Mouse (Mus musculus) kidney, embryonic 14.5 days (tissue): ENCODE measurements around the gene Anks1b. TPM values are rescaled to one million over a fixed set of nuclear protein-coding genes. Genes with fewer than 3 reads are reported as not detected.

Source experiments
- ATAC-seq: fragments of 200-750 bp; cut with Nextera tagmentation; 2 replicates; pipeline ENCODE4 v1.8.0; 2017; ENCODE audit warnings: moderate number of reproducible peaks, mild to moderate bottlenecking, moderate TSS enrichment, moderate library complexity; ENCODE audit not compliant: low FRiP score, low TSS enrichment
- H3K27ac ChIP-seq: fragments of 300-500 bp; sonication (generic); 2 replicates; pipeline ENCODE4 v1.5.1; 2014; ENCODE audit warnings: low read depth, mild to moderate bottlenecking, low read length, moderate library complexity, mixed read lengths
- H3K27me3 ChIP-seq: fragments of 300-500 bp; sonication (generic); 2 replicates; pipeline ENCODE4 v1.6.1; 2014; ENCODE audit warnings: mild to moderate bottlenecking, low read length; ENCODE audit not compliant: control insufficient read depth, insufficient read depth
- H3K36me3 ChIP-seq: fragments of 300-500 bp; sonication (generic); 2 replicates; pipeline ENCODE4 v1.6.1; 2014; ENCODE audit warnings: low read length, mixed read lengths; ENCODE audit not compliant: control insufficient read depth, insufficient read depth
- H3K4me1 ChIP-seq: fragments of 300-500 bp; sonication (generic); 2 replicates; pipeline ENCODE4 v1.6.1; 2014; ENCODE audit warnings: low read length, mixed read lengths; ENCODE audit not compliant: control insufficient read depth, insufficient read depth
- H3K4me2 ChIP-seq: fragments of 300-500 bp; sonication (generic); replicated peaks from 2 replicates; pipeline ENCODE4 v1.6.1; 2014; ENCODE audit warnings: low read depth, mild to moderate bottlenecking, low read length
- H3K4me3 ChIP-seq: fragments of 300-500 bp; sonication (generic); 2 replicates; pipeline ENCODE4 v1.5.1; 2014; ENCODE audit warnings: mild to moderate bottlenecking, low read length
- H3K9ac ChIP-seq: fragments of 300-500 bp; sonication (generic); 2 replicates; pipeline ENCODE4 v1.6.1; 2014; ENCODE audit warnings: low read depth, mild to moderate bottlenecking, low read length, moderate library complexity
- H3K9me3 ChIP-seq: fragments of 300-500 bp; sonication (generic); 2 replicates; pipeline ENCODE4 v1.6.1; 2016; ENCODE audit warnings: low read length; ENCODE audit not compliant: control insufficient read depth
- WGBS: fragments of 180-500 bp; shearing (Covaris S2); extraction: QIAGEN DNeasy Blood & Tissue Kit; methylation state at CpG from one replicate; pipeline ENCODE4 v1.1.7; 2014; 5-methylcytosine and 5-hydroxymethylcytosine counted together
- polyA plus RNA-seq: library from polyadenylated mRNA; unstranded; fragments of >200 nt; fragmentation: Nextera tagmentation; extraction: Ambion mirVana; gene quantifications from 2 replicates; pipeline ENCODE4 v1.2.1, GENCODE M21; 2014

Anks1b gene
- polyA plus RNA-seq, 1 experiment from 2014 or later: 4.4 TPM

DNA sequence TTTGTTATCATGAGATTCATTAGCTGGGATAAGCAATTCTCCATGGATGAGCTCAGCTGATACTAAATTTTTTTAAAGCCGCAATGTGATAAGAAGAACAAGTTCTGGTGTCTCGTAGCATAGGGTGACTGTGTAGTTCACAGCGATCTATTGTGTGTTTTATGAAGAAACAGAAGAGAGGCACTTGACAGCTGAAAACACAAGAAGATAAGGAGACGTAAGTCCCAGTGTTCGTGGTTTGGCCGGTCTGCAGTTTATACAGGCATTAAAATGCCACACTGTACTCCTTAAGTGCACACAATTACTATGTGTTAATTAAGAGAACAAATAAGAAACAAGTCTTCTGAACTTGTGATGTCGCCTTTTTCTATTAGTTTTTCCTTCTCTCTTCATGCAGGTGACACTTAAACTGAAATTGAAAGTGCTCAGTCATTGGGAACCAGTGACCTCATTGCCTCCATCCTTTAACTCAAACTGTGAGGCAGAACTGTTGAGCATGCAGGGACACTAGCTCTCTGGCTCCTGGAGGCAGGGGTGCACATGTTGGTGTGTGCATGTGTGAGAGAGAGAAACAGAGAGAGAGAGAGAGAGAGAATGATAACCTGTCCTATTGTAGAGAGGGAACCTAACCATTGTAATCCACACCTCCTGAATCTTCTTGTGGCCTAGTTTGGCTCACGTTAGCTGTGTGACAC lies 935.5 kb downstream of the Anks1b start:
- Histone ChIP-seq H3K27me3 (no peaks in the 10 kb centered on the region), H3K9ac (no peak overlapping the region), H3K27ac (no peak overlapping the region), H3K9me3 (no peaks in the 10 kb centered on the region), H3K4me2 (no peak overlapping the region), H3K4me3 (no peak overlapping the region), H3K4me1 (no peaks in the 10 kb centered on the region), H3K36me3 (no peaks in the 10 kb centered on the region)
- ATAC-seq: no peak
- 90% methylated on average over 8 of the region's 8 CpGs for WGBS

DNA sequence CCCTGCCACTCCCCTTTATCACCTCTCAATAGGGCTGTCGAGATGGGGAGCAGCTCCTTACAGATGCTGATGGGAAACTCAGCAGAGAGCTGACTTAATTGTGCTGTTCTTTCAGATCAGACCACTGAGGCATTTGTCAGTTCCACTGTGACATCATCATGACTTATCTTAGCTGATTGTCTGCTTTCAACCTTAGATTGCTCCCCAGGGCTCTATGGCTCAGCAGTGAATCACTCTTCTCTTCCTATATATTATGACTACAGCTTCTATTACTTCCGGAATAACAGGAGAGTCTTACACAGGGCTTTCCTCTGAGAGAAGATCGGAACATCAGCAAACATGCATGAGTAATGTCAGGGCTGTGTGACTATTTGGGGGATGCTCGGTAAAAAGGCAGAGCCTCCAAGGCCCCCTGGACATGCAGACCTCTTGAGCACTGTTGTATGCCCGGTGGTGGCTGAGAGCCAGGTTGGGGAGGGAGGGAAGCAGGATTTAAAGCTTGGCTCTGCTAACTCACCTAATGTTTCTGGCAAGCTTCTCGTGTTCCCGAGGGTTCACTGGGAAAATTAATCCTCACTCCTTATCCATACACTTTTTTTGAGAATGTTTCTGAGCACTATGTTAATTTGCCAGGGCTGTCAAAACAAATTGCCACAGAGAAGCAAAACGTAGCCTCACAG lies 936.7 kb downstream of the Anks1b start:
- WGBS: 23% methylated on average over 8 of the region's 8 CpGs
- Histone ChIP-seq H3K27ac (no peak overlapping the region), H3K27me3 (no peaks in the 10 kb centered on the region), H3K4me3 (no peak overlapping the region), H3K9ac (no peak overlapping the region), H3K36me3 (no peaks in the 10 kb centered on the region), H3K9me3 (no peaks in the 10 kb centered on the region), H3K4me1 (no peaks in the 10 kb centered on the region), H3K4me2 (no peak overlapping the region)
- no peak for ATAC-seq

DNA sequence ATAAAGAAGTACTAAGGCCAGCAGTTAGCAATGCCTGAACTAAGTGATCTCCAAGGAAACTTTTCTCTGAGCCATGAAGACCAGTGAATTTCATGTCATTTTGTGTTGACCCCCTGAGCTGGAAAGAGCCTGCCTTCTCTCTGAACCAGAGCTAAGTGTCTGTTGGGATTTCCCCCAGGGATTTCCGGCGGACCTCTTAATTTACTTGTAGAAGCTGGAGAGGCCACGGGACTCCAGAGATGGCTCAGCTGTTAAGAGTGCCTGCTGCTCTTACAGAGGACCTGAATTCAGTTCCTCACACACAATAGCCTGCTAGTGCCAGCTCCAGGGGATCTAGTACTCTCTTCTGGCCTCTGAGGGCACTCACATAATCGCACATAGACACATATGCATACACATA lies 938.1 kb downstream of the Anks1b start:
- Histone ChIP-seq H3K4me2 (no peak overlapping the region), H3K36me3 (no peaks in the 10 kb centered on the region), H3K9ac (no peak overlapping the region), H3K4me1 (no peaks in the 10 kb centered on the region), H3K27me3 (no peaks in the 10 kb centered on the region), H3K27ac (no peak overlapping the region), H3K4me3 (no peak overlapping the region), H3K9me3 (no peaks in the 10 kb centered on the region)
- ATAC-seq: no peak
- 75% methylated on average over 4 of the region's 4 CpGs for WGBS

DNA sequence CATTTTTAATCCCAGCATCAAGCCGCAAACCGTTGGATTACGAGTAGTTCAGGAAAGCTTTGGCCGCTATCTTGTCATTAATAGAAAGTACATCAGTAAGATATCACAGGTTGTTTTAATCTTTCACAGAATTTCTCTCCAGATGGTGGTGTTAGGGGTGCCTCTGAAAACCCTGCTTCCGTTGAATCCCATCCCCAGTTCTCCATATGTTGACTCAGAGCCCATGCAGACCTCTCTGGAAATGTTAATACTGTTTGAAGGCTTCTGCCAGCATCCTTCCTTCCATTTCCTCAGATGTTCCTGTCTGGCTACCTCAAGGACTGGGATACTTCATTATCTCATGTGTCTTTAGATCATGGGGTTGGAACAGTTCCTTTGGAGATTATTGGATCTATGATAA lies 940.0 kb downstream of the Anks1b start:
- WGBS: 96% methylated on average over 5 of the region's 5 CpGs
- ATAC-seq: no peak
- no peaks in the 10 kb centered on the region for H3K36me3 ChIP-seq
- H3K9ac ChIP-seq: no peak overlapping the region
- H3K4me2 ChIP-seq: no peak overlapping the region
- no peaks in the 10 kb centered on the region for H3K4me1 ChIP-seq
- H3K27me3 ChIP-seq: peaks cover 1% of the 10 kb centered on the region; the same call in 1 of the 2 replicates
- no peak overlapping the region for H3K4me3 ChIP-seq
- H3K9me3 ChIP-seq: no peaks in the 10 kb centered on the region
- no peak overlapping the region for H3K27ac ChIP-seq

DNA sequence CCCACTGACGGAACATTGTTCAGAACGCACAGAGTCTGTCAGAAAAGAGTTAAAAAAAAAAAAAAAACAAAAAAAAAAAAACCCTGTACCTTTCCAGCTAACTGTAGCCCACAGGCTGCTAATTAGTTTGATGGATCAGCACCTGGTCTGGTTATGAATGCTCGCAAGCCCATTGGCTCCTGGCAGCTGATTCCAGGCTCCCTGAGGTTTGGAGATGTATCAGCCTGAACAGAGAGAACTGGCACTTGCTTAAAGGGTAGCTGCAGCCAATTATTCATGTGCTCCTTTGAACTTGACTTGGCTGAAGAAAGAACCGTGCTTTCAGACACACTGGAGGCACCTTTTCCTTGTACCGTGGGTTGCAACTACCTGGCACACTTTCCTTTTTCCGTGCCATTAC lies 941.1 kb downstream of the Anks1b start:
- no peak for ATAC-seq
- no peaks in the 10 kb centered on the region for H3K36me3 ChIP-seq
- 81% methylated on average over 6 of the region's 6 CpGs for WGBS

DNA sequence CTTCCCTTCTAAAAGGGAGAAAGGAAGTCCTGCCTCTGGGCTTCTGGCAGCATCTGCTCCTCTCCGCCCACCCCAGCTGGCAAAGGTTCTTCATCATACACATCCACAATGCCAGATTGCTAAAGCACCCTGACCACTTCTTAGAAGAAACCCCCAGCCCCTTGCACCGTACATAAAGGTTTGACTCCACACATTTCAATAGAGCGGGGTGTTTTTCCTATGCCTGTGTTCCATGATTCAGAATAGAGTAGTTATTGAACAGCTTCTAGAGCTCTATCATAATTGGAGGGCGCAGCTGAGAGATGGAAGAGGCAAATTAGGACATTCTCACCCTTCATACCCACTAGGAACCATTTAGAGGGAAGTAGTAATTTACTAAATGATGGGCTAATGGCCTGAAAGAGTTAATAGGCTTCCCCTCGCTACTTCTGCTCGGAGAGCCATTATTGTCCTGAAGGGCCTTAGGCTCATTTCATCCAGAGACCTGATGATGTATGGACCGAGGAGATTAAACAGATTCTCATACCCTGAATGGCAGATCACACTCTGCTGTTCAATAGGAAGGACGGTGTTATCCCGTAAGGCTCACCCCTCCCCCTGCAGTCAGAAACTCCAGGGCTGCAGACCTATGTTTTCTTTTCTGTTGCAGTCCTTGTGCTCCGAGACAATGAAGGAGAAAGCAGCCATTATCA lies 945.1 kb downstream of the Anks1b start:
- peaks cover 4% of the 10 kb centered on the region; the same call in 1 of the 2 replicates for H3K27me3 ChIP-seq
- H3K4me2 ChIP-seq: no peak overlapping the region
- no peak overlapping the region for H3K27ac ChIP-seq
- ATAC-seq: no peak
- H3K4me1 ChIP-seq: no peaks in the 10 kb centered on the region
- 30% methylated on average over 10 of the region's 10 CpGs for WGBS
- no peaks in the 10 kb centered on the region for H3K36me3 ChIP-seq
- no peaks in the 10 kb centered on the region for H3K9me3 ChIP-seq
- H3K4me3 ChIP-seq: no peak overlapping the region
- no peak overlapping the region for H3K9ac ChIP-seq

More for the DNA sequence above, 941.1 kb downstream of the Anks1b start:
- H3K4me1 ChIP-seq: no peaks in the 10 kb centered on the region
- H3K9ac ChIP-seq: no peak overlapping the region
- no peak overlapping the region for H3K4me3 ChIP-seq
- H3K27ac ChIP-seq: no peak overlapping the region
- peaks cover 4% of the 10 kb centered on the region; the same call in 1 of the 2 replicates for H3K27me3 ChIP-seq
- no peaks in the 10 kb centered on the region for H3K9me3 ChIP-seq
- no peak overlapping the region for H3K4me2 ChIP-seq

DNA sequence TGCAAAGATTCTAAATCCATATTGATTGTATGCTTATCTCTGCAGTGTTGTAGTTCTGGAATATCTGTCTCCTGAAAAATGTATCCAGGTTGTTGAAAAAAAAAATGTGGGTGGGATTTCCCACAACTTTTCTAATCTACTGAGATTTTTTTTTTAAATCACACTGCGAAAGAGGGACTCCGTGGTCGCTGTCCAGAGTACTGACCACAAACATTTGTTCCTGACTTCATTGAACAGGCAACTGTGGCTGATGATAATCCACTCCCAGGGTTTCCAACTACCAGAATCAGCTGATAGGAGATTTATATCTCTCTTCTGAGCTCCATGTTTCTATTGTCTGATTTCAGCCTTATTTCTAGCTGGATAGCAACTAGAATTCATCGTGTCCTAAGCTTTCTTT lies 950.1 kb downstream of the Anks1b start:
- H3K27ac ChIP-seq: no peak overlapping the region
- H3K9me3 ChIP-seq: no peaks in the 10 kb centered on the region
- peaks cover 29% of the 10 kb centered on the region for H3K27me3 ChIP-seq
- no peak for ATAC-seq
- no peak overlapping the region for H3K9ac ChIP-seq
- no peak overlapping the region for H3K4me2 ChIP-seq
- H3K4me3 ChIP-seq: no peak overlapping the region
- WGBS: 14% methylated on average over 4 of the region's 4 CpGs
- H3K4me1 ChIP-seq: no peaks in the 10 kb centered on the region
- no peaks in the 10 kb centered on the region for H3K36me3 ChIP-seq

DNA sequence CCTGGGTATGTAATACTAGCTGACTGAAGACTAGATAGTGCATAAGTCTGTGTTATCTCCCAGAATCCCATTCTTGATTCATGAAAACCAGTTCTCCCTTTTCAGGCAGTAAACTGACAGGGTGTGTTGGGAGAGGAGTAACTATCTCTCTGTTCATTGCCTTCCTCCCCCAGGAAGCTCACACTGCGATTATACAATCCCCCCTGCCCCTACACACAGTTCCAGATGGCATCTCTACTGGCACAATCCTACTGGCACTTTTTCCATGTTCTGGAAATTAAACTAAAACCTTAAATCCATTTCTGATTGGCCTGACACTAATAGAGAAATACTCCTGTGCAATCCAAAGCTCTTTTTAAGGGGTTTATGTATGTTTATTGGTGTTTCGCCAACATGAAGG lies 951.4 kb downstream of the Anks1b start:
- Histone ChIP-seq H3K27me3 (peaks cover 40% of the 10 kb centered on the region), H3K9me3 (no peaks in the 10 kb centered on the region), H3K4me2 (no peak overlapping the region), H3K4me1 (peaks cover 4% of the 10 kb centered on the region; the same call in 1 of the 2 replicates), H3K4me3 (no peak overlapping the region), H3K27ac (no peak overlapping the region), H3K9ac (no peak overlapping the region), H3K36me3 (no peaks in the 10 kb centered on the region)
- ATAC-seq: no peak
- 78% methylated on average over 2 of the region's 2 CpGs for WGBS

DNA sequence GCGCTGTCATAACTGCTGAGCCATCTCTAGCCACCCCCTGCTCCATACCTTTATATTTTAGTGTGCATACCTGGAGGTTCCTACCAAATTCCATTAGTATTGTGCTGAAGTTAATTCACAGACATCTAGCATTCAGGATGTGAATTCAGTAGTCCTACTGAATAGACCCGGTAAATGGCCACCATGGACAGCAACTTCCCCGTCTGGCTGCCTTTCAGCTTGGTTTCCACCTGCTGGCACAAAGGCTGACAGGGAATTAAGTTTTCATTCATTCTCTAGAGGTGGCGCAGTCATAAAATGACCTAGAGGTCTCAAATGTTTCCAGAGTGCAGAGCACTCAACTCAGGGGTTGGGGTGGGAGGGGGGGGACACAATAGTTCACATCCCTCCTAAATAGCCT lies 953.6 kb downstream of the Anks1b start:
- Histone ChIP-seq H3K36me3 (no peaks in the 10 kb centered on the region), H3K9me3 (no peaks in the 10 kb centered on the region), H3K9ac (no peak overlapping the region), H3K4me3 (no peak overlapping the region), H3K4me1 (peaks cover 4% of the 10 kb centered on the region; the same call in 1 of the 2 replicates), H3K27me3 (peaks cover 58% of the 10 kb centered on the region), H3K27ac (no peak overlapping the region), H3K4me2 (no peak overlapping the region)
- ATAC-seq: no peak
- 18% methylated on average over 4 of the region's 4 CpGs for WGBS
